Mouse (Mus musculus): ENCODE data around the gene 3110082I17Rik.

3110082I17Rik gene

DNA sequence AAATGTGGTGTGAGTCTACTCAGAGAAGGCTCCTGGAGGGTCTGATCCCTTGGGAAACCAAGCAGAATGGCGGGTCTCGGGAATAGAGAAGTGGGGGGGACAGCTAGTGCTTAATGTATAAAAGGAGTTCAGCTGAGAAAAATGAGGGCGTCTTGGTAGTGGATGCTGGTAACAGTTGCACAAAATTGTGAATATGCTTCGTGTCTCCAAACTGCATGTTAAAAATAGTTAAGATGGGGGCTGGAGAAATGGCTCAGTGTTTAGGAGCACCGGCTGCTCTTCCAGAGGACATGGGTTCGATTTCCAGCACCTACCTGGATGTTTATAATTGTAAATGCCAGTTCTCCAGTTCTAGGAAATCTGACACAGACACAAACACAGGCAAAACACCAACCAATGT, 139.0 kb downstream of the 3110082I17Rik start:
- no peak for DNase-seq

DNA sequence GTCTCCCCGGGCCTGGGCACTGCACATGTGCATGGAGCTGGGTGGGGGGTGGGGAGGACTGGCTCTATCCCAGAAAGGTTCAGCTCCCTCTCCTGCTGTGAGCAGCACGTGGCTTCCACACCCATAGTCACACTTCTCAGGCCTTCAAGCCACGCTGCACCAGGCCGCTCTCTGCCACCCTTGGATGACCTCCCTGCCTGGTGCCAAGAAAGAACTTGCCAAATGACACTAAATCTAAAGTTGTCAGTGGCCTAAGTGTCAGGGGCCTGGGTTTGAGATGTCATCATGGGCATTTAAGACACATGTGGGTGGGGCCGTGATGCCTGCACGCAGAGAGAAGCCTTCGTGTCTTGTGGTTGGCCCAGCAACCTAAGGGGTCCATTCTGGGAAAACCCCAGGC, 139.9 kb downstream of the 3110082I17Rik start:
- no peak for DNase-seq

DNA sequence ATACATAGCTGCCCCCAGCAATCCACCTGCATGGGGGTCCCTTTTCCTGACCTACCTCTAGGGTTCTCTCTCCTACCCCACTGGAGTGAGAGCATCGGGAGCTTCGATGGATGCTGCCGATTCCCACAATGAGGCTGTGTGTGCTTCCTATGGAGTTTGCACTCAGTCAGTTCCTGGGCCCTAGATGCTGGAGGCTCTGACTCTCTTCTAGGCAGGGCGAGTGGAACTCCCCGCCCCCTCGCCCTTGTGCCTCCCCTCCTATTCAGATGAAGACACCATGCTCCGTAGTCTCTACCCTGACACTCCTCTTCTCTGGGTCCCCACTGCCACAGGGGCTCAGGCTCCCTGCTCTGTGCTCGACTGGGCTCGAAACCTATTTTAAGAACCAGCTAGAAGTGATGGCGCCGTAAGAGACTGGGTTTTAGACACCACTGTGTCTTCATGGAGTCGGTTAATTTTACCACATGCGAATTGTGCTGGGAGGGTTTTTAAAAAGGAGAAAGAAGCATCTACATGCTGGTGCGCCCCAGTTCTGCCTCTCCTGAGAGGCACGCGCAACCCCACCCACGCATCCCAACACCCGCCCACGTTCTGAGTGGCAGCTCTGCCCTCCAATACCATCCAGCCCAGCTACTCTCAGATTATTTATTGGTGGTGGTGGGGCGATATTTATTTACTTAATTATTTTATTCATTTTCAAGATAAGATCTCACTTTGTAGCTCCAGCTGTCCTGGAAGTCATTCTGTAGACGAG, 142.4 kb downstream of the 3110082I17Rik start:
- DNase-seq: no peak

DNA sequence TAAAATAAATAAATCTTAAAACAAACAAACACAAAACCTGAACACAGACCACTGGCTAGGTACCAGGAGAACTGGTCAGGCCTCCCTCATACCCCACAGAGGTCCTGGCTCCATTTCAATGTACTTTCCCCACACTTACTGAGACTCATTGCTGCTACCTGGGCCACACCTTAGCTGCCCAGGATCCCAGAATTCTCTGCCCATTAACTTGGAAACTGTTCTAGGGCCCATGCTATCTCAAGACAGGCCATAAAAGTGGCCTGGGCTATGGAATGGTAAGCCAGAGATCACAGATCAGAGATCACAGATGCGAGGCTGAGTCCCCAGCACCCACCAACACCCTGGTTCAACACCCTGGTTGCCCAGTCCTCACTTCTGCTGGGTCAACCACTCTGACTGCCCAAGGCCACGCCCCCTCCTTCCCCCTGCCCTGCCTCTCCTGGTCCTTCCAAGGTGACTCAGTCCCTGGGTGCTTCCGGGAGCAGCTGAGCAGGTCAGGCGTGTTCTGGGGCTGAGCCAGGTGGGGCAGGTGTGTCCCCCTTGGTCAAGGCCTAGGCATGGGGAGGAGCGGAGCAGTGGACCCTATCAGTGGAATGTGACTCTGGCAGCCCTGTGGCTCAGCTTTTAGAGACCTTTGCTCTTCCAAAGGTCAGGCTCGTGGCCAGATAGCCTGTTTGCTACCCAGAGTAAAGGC, 143.2 kb downstream of the 3110082I17Rik start:
- DNase-seq: no peak

DNA sequence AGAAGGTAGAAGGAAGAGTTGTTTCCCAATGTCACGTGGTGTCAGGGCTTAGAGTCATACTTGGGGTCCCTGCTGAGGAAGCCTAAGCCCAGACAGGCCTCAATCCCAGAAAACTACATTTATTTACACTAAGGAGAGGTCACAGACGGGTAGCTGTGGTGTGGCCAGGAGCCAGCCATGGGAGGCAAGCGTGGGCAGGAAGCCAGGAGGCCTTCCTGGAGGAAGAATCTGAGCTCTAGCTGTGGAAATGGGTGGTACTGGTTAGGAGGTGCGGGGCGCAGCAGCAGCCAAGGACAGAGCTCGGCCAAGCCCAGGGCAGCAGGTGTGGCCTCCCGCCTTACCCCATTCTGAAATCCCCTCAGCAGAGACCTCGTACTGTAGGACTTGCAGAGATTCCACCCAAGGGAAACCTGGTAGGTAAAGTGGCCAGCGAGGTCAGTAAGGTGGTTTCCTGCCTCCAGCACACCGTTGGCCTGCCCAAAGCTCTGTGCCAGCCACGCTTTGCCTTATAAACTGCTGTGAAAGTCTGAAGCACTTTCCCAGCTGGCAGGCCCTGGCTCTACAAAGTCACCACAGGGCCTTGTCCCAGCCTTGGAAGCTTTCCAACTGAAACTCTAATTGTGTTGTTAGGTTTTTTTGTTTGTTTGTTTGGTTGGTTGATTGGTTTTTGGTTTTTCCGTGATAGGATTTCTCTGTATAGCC, 145.2 kb downstream of the 3110082I17Rik start:
- no peak for DNase-seq

DNA sequence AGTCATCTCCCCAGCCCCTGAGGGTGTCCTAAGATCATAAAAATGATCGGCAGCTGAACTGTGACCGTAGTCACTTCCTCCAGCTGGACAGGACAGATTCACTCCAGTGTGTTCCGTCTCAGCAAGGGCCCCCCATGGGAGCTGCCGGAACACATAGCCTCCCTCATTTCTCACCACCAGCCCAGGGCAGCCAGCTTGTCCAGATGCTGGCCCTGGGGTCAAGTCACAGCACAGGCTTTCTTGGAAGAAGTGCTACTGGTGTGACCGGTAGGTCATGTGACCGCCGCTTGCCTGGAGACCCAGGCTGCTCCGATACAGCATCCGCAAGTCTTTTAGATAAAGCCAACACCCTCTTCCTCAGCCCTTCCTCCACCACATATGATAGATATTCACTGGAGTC, 146.8 kb downstream of the 3110082I17Rik start:
- no peak for DNase-seq

DNA sequence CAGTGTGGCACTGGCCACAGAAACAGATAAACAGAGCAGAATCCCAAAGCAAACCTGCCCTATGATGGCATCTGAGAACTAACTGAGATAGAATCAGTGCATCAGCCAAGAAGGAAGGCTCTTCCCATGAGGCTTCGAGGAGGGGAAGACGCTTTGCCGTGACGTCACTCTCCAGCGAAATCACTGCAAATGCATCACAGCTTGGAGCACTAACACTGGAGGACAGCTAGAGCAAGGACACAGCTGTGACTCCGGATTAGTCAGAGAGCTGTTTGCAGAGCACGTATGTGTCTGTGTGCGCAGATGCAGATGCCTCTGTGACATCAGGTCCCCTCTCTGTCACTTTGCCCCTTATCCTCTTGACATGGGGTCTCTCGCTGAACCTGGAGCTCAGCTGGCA, 148.5 kb downstream of the 3110082I17Rik start:
- no peak for DNase-seq

DNA sequence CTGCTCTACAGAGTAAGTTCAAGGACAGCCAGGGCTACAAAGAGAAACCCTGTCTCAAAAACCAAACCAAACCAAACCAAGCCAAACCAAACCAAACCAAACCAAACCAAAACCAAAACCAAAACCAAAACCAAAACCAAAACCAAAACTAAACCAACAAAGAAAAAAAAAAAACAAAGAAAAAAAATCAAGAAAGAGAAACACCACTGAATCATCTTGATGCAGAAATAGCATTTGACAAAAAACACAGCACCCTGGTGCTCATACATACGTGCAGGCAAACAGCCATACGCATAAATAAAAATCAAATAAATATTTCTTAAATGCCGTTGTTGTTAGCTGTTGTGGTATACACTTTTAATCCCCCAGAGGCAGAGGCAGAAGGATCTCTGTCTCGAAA, 149.8 kb downstream of the 3110082I17Rik start:
- DNase-seq: no peak

DNA sequence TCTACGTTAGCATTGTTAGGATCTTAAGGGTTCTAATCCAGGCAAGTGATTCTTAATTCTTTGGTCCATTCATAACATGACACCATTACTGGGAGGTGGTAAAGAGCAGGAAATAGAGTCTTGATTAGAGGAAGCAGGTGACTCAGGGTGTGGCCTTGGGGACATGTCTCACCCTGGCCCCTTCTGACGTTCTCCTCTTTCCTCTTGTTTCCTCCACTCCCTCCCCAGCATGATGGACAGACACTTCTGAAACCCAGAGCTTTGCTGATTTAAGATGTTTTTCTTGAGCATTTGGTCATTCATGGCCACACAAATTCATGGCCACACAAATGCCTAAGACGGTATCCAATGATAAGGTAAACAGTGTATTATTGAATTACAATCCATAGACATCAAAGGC, 150.4 kb downstream of the 3110082I17Rik start:
- no peak for DNase-seq
